Mouse (Mus musculus) heart, adult 2 months (tissue): ENCODE data around the gene Dnah1. TPM values are rescaled to one million over a fixed set of nuclear protein-coding genes. Genes with fewer than 3 reads are reported as not detected.

Experiments
- DNase-seq, 2 experiments: peaks; one replicate each; pipeline ENCODE4 v3.0.0; 2021
- H3K27ac ChIP-seq: fragments of 200-600 bp; 2 replicates; pipeline ENCODE4 v1.8.1; 2022
- H3K27me3 ChIP-seq: fragments of 200-500 bp; 2 replicates; pipeline ENCODE4 v1.6.1; 2012; ENCODE audit warnings: mild to moderate bottlenecking, low read length, inconsistent platforms, mixed read lengths; ENCODE audit not compliant: control insufficient read depth, insufficient read depth
- H3K36me3 ChIP-seq: fragments of 200-500 bp; 2 replicates; pipeline ENCODE4 v1.6.1; 2012; ENCODE audit warnings: low read length, inconsistent platforms; ENCODE audit not compliant: control insufficient read depth, insufficient read depth
- H3K4me1 ChIP-seq: fragments of 200-500 bp; 2 replicates; pipeline ENCODE4 v1.6.1; 2011; ENCODE audit warnings: low read length; ENCODE audit not compliant: control insufficient read depth, insufficient read depth
- H3K4me3 ChIP-seq: fragments of 200-600 bp; 2 replicates; pipeline ENCODE4 v1.8.1; 2022
- H3K79me2 ChIP-seq: fragments of 200-500 bp; replicated peaks from 2 replicates; pipeline ENCODE4 v1.6.1; 2012; ENCODE audit warnings: mild to moderate bottlenecking, inconsistent platforms, low read length, moderate library complexity, mixed read lengths; ENCODE audit not compliant: control insufficient read depth, insufficient read depth
- H3K9ac ChIP-seq: fragments of 200-500 bp; 2 replicates; pipeline ENCODE4 v1.6.1; 2012; ENCODE audit warnings: low read depth, mild to moderate bottlenecking, control low read depth, inconsistent platforms, low read length, mixed read lengths
- CTCF ChIP-seq: fragments of 200-600 bp; IDR thresholded peaks from 2 replicates; pipeline ENCODE4 v1.8.1; 2022; ENCODE audit warnings: antibody characterized with exemption, mild to moderate bottlenecking, moderate library complexity
- EP300 ChIP-seq: fragments of 200-500 bp; IDR thresholded peaks from 2 replicates; pipeline ENCODE4 v1.6.1; 2011; ENCODE audit warnings: low read depth, low read length, control low read depth; ENCODE audit not compliant: insufficient read depth
- POLR2A ChIP-seq: fragments of 200-500 bp; IDR thresholded peaks from 2 replicates; pipeline ENCODE4 v1.6.1; 2011; ENCODE audit warnings: mild to moderate bottlenecking, low read depth, low read length, control low read depth; ENCODE audit not compliant: insufficient read depth
- WGBS: fragments of 180-500 bp; shearing (Covaris S2); methylation state at CpG from one replicate; pipeline ENCODE4 v1.1.7; 2018; 5-methylcytosine and 5-hydroxymethylcytosine counted together
- intact Hi-C: fragments of 180-260 bp; cut with DNase I; formaldehyde crosslinking; loops from one replicate; pipeline ENCODE4 v1.15.1; 2025
- polyA plus RNA-seq: library from polyadenylated mRNA; depleted of rRNA; stranded (reverse); fragments of >200 nt; gene quantifications from 2 replicates; pipeline ENCODE4 v1.2.3, GENCODE M21; 2012; rRNA removed
- total RNA-seq, 2 experiments: library from RNA; stranded (reverse); gene quantifications; 2 replicates each; pipeline ENCODE4 v1.2.3; 2021

The Dnah1 gene
- total and polyA plus RNA-seq, 3 experiments: 0.02 to 0.41 (median 0.05) TPM

GRCm38 (mm10) chr14:31215157-31216002 lies 108.3 kb downstream of the Dnah1 start:
- WGBS: 29% methylated on average over 15 of the region's 15 CpGs
- intact Hi-C loops: loop anchor here (2.0 kb wide), 1 partner anchor 35 kb away; the partner anchor contains the start of genes Bap1 and Phf7
- Histone ChIP-seq H3K4me3 (no peak overlapping the region), H3K27me3 (no peaks in the 10 kb centered on the region), H3K4me1 (peaks cover 7% of the 10 kb centered on the region), H3K36me3 (no peaks in the 10 kb centered on the region), H3K79me2 (no peaks in the 10 kb centered on the region), H3K9ac (peak overlapping the region; percentile 15; the same call in 1 of the 2 replicates), H3K27ac (0 out of 2 replicates have a peak overlapping the region, but pooled peaks have one; percentile 28)
- TF ChIP-seq CTCF (peak; percentile 90), EP300 (peak; percentile 95), POLR2A (0 out of 2 replicates have a peak, but pooled peaks have one; percentile 27)
- peak; percentile 67 for DNase-seq

- no peak overlapping the region for H3K27ac ChIP-seq
- intact Hi-C loops: no loop called here
These were observed 109.0 kb downstream of the Dnah1 start for GRCm38 (mm10) chr14:31214684-31215083.

GRCm38 (mm10) chr14:31213868-31214267 lies 109.8 kb downstream of the Dnah1 start:
- Histone ChIP-seq H3K27ac (no peak overlapping the region; the same call in 1 of the 2 replicates), H3K27me3 (no peaks in the 10 kb centered on the region), H3K9ac (no peak overlapping the region), H3K4me3 (no peak overlapping the region), H3K4me1 (peaks cover 7% of the 10 kb centered on the region), H3K79me2 (no peaks in the 10 kb centered on the region), H3K36me3 (no peaks in the 10 kb centered on the region)
- intact Hi-C loops: no loop called here
- TF ChIP-seq CTCF: no peak
- TF ChIP-seq POLR2A: peak; percentile 42
- TF ChIP-seq EP300: 0 out of 2 replicates have a peak, but pooled peaks have one; percentile 8
- DNase-seq: peak; percentile 33 to 49
- WGBS: 61% methylated on average over 8 of the region's 8 CpGs

More at GRCm38 (mm10) chr14:31214684-31215083, 109.0 kb downstream of the Dnah1 start:
- Histone ChIP-seq H3K9ac (no peak overlapping the region), H3K79me2 (no peaks in the 10 kb centered on the region), H3K27me3 (no peaks in the 10 kb centered on the region), H3K36me3 (no peaks in the 10 kb centered on the region), H3K4me1 (peaks cover 7% of the 10 kb centered on the region), H3K4me3 (no peak overlapping the region)
- no peak for TF ChIP-seq CTCF
- TF ChIP-seq POLR2A: 0 out of 2 replicates have a peak, but pooled peaks have one; percentile 33
- no peak for TF ChIP-seq EP300
- no peak for DNase-seq
- 70% methylated on average over 3 of the region's 3 CpGs for WGBS

- H3K27me3 ChIP-seq: no peaks in the 10 kb centered on the region
- TF ChIP-seq CTCF (no peak), EP300 (no peak), POLR2A (peak; percentile 26)
- H3K9ac ChIP-seq: no peak overlapping the region
- H3K36me3 ChIP-seq: no peaks in the 10 kb centered on the region
- no peaks in the 10 kb centered on the region for H3K79me2 ChIP-seq
- H3K27ac ChIP-seq: peak overlapping the region; percentile 23; the same call in 1 of the 2 replicates
- WGBS: 63% methylated on average over 3 of the region's 3 CpGs
- no peak for DNase-seq
- intact Hi-C loops: no loop called here
- peaks cover 6% of the 10 kb centered on the region for H3K4me1 ChIP-seq
- no peak overlapping the region for H3K4me3 ChIP-seq
These were observed 111.2 kb downstream of the Dnah1 start for GRCm38 (mm10) chr14:31212499-31212898.

GRCm38 (mm10) chr14:31211854-31212253 lies 111.8 kb downstream of the Dnah1 start:
- no peak for DNase-seq
- Histone ChIP-seq H3K4me1 (peaks cover 6% of the 10 kb centered on the region), H3K9ac (no peak overlapping the region), H3K4me3 (no peak overlapping the region), H3K36me3 (no peaks in the 10 kb centered on the region), H3K79me2 (no peaks in the 10 kb centered on the region), H3K27me3 (no peaks in the 10 kb centered on the region), H3K27ac (peak overlapping the region; percentile 23; the same call in 1 of the 2 replicates)
- intact Hi-C loops: no loop called here
- TF ChIP-seq POLR2A (peak; percentile 16), EP300 (no peak)
- 77% methylated on average over 6 of the region's 6 CpGs for WGBS

Other genes starting within 250 kb of the Dnah1 start
- 10 to 100 TPM; 61.1 to 81.3 TPM for gene Smim4, start 194.9 kb downstream of the Dnah1 start, total RNA-seq
- 57.5 and 81.7 TPM in 2 replicates for gene Smim4, start 194.9 kb downstream of the Dnah1 start, polyA plus RNA-seq
- gene Nt5dc2, start 192.8 kb downstream of the Dnah1 start, total RNA-seq: 10 to 100 TPM; 18.7 to 21.8 TPM
- 52.5 and 82.7 TPM in 2 replicates for gene Nt5dc2, start 192.8 kb downstream of the Dnah1 start, polyA plus RNA-seq
- gene Stab1, start 155.3 kb downstream of the Dnah1 start, total RNA-seq: 10 to 100 TPM; 64.2 to 65.0 TPM
- gene Stab1, start 155.3 kb downstream of the Dnah1 start, polyA plus RNA-seq: 77.0 and 90.8 TPM in 2 replicates
- gene Tnnc1, start 115.6 kb downstream of the Dnah1 start, total RNA-seq: 1,000 to 10,000 TPM; 5,084 to 5,508 TPM
- gene Tnnc1, start 115.6 kb downstream of the Dnah1 start, polyA plus RNA-seq: 4,851 and 5,939 TPM in 2 replicates
- gene Nisch, start 107.0 kb downstream of the Dnah1 start, total RNA-seq: 100 to 1,000 TPM; 123 to 129 TPM
- 187 and 223 TPM in 2 replicates for gene Nisch, start 107.0 kb downstream of the Dnah1 start, polyA plus RNA-seq
- gene Sema3g, start 106.0 kb downstream of the Dnah1 start, total RNA-seq: 10 to 100 TPM; 15.0 to 15.1 TPM
- gene Sema3g, start 106.0 kb downstream of the Dnah1 start, polyA plus RNA-seq: 6.1 and 8.0 TPM in 2 replicates
- 1 to 10 TPM; 2.9 to 3.6 TPM for gene Phf7, start 72.6 kb downstream of the Dnah1 start, total RNA-seq
- gene Phf7, start 72.6 kb downstream of the Dnah1 start, polyA plus RNA-seq: 3.1 and 5.7 TPM in 2 replicates
- 10 to 100 TPM; 39.6 to 49.1 TPM for gene Bap1, start 72.4 kb downstream of the Dnah1 start, total RNA-seq
- 43.6 and 55.2 TPM in 2 replicates for gene Bap1, start 72.4 kb downstream of the Dnah1 start, polyA plus RNA-seq
- gene Capn7, start 12.7 kb upstream of the Dnah1 start, total RNA-seq: 10 to 100 TPM; 29.6 to 32.5 TPM
- gene Capn7, start 12.7 kb upstream of the Dnah1 start, polyA plus RNA-seq: 15.3 and 30.1 TPM in 2 replicates
- gene Sh3bp5, start 112.2 kb upstream of the Dnah1 start, total RNA-seq: 10 to 100 TPM; 51.0 to 58.3 TPM
- gene Sh3bp5, start 112.2 kb upstream of the Dnah1 start, polyA plus RNA-seq: 27.0 and 37.1 TPM in 2 replicates
- 10 to 100 TPM; 10.8 to 14.6 TPM for gene Eaf1, start 170.5 kb upstream of the Dnah1 start, total RNA-seq
- gene Eaf1, start 170.5 kb upstream of the Dnah1 start, polyA plus RNA-seq: 11.2 and 12.2 TPM in 2 replicates
- 1 to 10 TPM; 9.5 to 9.9 TPM for gene Mettl6, start 171.1 kb upstream of the Dnah1 start, total RNA-seq
- gene Mettl6, start 171.1 kb upstream of the Dnah1 start, polyA plus RNA-seq: 4.2 and 7.2 TPM in 2 replicates